Mouse (Mus musculus): ENCODE measurements around the gene Col1a1. TPM values are rescaled to one million over a fixed set of nuclear protein-coding genes. Genes with fewer than 3 reads are reported as not detected.

Col1a1 gene
- polyA plus RNA-seq, 1 experiment from 2014 or later, result 380 TPM

DNA sequence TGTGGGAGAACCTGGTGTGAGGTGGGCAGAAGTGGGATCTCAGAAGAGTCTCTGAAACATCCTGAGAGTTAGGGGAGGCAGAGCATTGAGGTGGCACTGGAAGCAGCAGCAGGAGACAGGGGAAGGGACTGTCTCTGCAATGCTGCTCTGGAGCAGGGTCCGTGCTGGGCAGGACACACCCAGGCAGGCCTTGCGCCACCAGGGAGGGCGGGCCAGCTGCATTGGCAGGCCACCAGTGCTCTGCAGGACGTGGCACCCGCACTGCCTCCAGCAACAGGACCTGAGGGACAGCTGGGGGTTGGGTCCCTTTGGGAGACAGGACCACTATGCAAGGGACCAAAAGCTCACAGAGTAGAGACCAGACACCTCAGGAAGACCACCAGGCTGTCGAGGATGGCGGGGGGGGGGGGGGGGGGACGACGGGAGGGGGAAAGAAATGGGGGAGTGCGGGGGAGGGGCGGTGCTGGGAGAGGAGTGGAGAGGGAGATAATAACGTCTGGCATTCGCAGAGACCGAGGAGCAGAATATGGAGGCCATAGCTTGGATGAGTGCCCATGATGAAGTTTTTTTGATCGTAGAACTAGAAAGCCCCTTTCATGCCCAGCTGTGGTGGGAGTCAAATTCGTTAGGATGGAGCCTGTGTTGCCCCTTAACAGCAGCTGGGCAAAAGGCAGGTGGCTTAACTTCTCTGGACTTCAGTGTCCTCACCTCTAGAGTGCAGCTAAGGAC, 20.2 kb upstream of the Col1a1 start:
- Histone ChIP-seq H3K36me3 (ENCODE audit: control insufficient read depth, insufficient read depth, low read length) (no peaks in the 10 kb centered on the region), H3K9ac (ENCODE audit: low read depth, low read length) (no peak overlapping the region), H3K9me3 (ENCODE audit: control insufficient read depth, low read length) (no peaks in the 10 kb centered on the region), H3K27me3 (ENCODE audit: control insufficient read depth, insufficient read depth, low read length) (no peaks in the 10 kb centered on the region), H3K27ac (ENCODE audit: low read depth, low read length) (no peak overlapping the region), H3K4me3 (ENCODE audit: low read length) (no peak overlapping the region), H3K4me1 (ENCODE audit: control insufficient read depth, insufficient read depth, low read length) (0 out of 2 replicates have a peak, but pooled peaks cover 12% of the 10 kb centered on the region), H3K4me2 (replicated peaks; ENCODE audit: low read depth, low read length) (no peak overlapping the region)
- ATAC-seq (ENCODE audit: low FRiP score, low TSS enrichment), result peak; percentile 21; the same call in 1 of the 2 replicates
- WGBS, result 25% methylated on average over 11 of the region's 16 CpGs

DNA sequence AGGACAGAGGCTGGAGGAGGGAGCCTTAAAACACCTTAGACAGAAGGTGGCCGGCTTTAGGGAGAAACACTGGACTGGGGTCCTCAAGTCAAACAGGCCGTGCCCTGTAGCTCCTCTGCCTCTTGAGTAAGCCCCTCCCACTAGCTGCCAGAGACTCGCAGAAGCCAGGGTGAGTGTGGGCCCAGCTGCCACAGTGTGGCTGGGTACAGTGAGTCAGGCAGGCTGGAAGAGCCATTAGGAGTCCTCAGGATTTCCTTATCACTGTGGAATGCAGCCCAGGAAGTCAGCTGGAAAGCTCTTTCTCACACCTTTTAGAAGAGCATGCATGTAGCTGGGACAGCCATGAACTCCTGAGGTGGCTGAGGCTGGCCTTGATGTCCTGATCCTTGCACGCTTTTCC, 19.5 kb upstream of the Col1a1 start:
- H3K4me1 ChIP-seq (ENCODE audit: control insufficient read depth, insufficient read depth, low read length), result 0 out of 2 replicates have a peak, but pooled peaks cover 12% of the 10 kb centered on the region
- WGBS, result 28% methylated on average over 4 of the region's 4 CpGs
- no peak overlapping the region for H3K9ac ChIP-seq (ENCODE audit: low read depth, low read length)
- H3K4me3 ChIP-seq (ENCODE audit: low read length), result no peak overlapping the region
- no peaks in the 10 kb centered on the region for H3K27me3 ChIP-seq (ENCODE audit: control insufficient read depth, insufficient read depth, low read length)
- H3K4me2 ChIP-seq (replicated peaks; ENCODE audit: low read depth, low read length), result no peak overlapping the region
- H3K9me3 ChIP-seq (ENCODE audit: control insufficient read depth, low read length), result no peaks in the 10 kb centered on the region
- H3K36me3 ChIP-seq (ENCODE audit: control insufficient read depth, insufficient read depth, low read length), result no peaks in the 10 kb centered on the region
- ATAC-seq (ENCODE audit: low FRiP score, low TSS enrichment), result no peak
- no peak overlapping the region for H3K27ac ChIP-seq (ENCODE audit: low read depth, low read length)

DNA sequence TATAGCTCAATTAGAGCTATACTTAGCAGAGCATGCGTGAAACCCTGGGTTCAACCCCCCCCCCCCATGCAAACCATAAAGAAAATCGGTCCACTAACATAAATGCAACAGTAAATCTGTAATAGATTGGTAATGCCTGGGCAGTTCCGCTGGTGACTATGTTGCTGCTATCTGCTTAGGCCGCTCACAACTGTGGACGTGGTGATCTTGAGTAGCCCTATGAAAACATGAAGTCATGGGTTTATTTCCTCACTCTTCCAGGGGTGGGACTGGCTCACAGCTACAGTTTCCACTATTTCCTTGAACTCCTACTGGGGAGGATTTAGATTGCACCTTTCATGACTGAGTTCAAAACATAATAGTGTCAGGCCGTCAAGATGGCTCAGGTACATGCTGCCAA, 18.3 kb upstream of the Col1a1 start:
- H3K4me1 ChIP-seq (ENCODE audit: control insufficient read depth, insufficient read depth, low read length), result 0 out of 2 replicates have a peak, but pooled peaks cover 12% of the 10 kb centered on the region
- WGBS, result 64% methylated on average over 6 of the region's 6 CpGs
- H3K27ac ChIP-seq (ENCODE audit: low read depth, low read length), result no peak overlapping the region

DNA sequence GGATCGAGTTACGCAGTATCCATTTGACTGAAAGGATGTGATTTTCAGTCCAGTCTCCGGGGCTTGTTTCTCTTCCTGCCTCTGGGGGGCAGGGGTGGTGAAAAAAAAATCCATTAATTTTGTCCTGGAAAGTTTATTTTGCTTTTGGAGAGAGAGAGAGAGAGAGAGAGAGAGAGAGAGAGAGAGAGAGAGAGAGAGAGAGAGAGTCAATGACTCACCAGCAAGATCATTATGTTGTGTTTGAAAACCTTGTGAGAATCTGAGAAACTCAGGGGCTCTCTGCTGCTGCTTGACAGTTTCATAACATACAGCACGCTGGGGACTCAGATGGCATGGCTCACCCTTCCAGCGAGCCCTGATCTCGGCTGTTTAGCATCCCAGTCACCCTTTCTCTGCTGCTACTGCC, 15.0 kb upstream of the Col1a1 start:
- Histone ChIP-seq H3K4me1 (ENCODE audit: control insufficient read depth, insufficient read depth, low read length) (0 out of 2 replicates have a peak, but pooled peaks cover 8% of the 10 kb centered on the region), H3K36me3 (ENCODE audit: control insufficient read depth, insufficient read depth, low read length) (no peaks in the 10 kb centered on the region), H3K4me2 (replicated peaks; ENCODE audit: low read depth, low read length) (no peak overlapping the region), H3K9me3 (ENCODE audit: control insufficient read depth, low read length) (no peaks in the 10 kb centered on the region), H3K4me3 (ENCODE audit: low read length) (no peak overlapping the region), H3K9ac (ENCODE audit: low read depth, low read length) (no peak overlapping the region), H3K27me3 (ENCODE audit: control insufficient read depth, insufficient read depth, low read length) (no peaks in the 10 kb centered on the region), H3K27ac (ENCODE audit: low read depth, low read length) (0 out of 2 replicates have a peak overlapping the region, but pooled peaks have one; percentile 24)
- 23% methylated on average over 6 of the region's 6 CpGs for WGBS
- 0 out of 2 replicates have a peak, but pooled peaks have one; percentile 25 for ATAC-seq (ENCODE audit: low FRiP score, low TSS enrichment)

More for the DNA sequence above, 18.3 kb upstream of the Col1a1 start:
- ATAC-seq (ENCODE audit: low FRiP score, low TSS enrichment), result no peak
- Histone ChIP-seq H3K9me3 (ENCODE audit: control insufficient read depth, low read length) (no peaks in the 10 kb centered on the region), H3K4me3 (ENCODE audit: low read length) (no peak overlapping the region), H3K9ac (ENCODE audit: low read depth, low read length) (no peak overlapping the region), H3K4me2 (replicated peaks; ENCODE audit: low read depth, low read length) (no peak overlapping the region), H3K27me3 (ENCODE audit: control insufficient read depth, insufficient read depth, low read length) (no peaks in the 10 kb centered on the region), H3K36me3 (ENCODE audit: control insufficient read depth, insufficient read depth, low read length) (no peaks in the 10 kb centered on the region)

DNA sequence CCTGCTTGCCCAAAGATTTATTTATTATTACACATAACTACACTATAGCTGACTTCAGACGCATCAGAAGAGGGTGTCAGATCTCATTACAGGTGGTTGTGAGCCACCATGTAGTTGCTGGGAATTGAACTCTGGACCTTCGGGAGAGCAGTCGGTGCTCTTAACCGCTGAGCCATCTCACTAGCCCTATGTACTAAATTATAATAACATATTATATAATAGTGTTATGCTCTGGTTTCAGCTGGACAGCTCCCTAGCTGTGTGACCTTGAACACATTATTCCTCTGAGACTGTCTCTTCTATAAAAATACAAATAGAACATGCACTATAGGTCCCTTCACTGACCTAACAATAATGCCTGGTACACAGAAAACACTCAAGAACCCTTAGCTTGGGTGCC, 11.0 kb upstream of the Col1a1 start:
- Histone ChIP-seq H3K27me3 (ENCODE audit: control insufficient read depth, insufficient read depth, low read length) (no peaks in the 10 kb centered on the region), H3K9me3 (ENCODE audit: control insufficient read depth, low read length) (no peaks in the 10 kb centered on the region), H3K36me3 (ENCODE audit: control insufficient read depth, insufficient read depth, low read length) (no peaks in the 10 kb centered on the region), H3K4me2 (replicated peaks; ENCODE audit: low read depth, low read length) (no peak overlapping the region), H3K4me1 (ENCODE audit: control insufficient read depth, insufficient read depth, low read length) (peaks cover 28% of the 10 kb centered on the region), H3K9ac (ENCODE audit: low read depth, low read length) (no peak overlapping the region), H3K4me3 (ENCODE audit: low read length) (no peak overlapping the region), H3K27ac (ENCODE audit: low read depth, low read length) (no peak overlapping the region)
- no peak for ATAC-seq (ENCODE audit: low FRiP score, low TSS enrichment)
- WGBS, result 87% methylated on average over 4 of the region's 4 CpGs

DNA sequence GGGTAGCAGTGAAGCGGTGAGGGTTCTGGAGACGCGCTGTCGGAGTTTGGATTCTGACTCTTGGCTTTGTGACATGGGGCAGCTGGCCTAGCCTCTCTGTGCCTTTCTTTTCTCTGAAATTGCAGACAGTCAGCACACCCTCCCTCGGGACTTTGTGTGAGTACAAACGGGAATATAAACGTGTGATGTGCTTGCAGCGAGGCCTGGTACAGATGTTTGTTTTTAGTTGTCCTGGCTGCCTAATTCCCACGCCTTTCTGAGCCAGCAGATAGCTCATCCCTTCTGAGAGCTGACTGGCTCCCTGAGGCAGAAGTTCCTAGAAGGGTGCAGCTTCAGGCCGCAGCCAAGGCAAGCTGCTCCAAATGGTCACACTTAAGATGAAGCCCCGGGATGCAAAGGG, 9.6 kb upstream of the Col1a1 start:
- Histone ChIP-seq H3K36me3 (ENCODE audit: control insufficient read depth, insufficient read depth, low read length) (no peaks in the 10 kb centered on the region), H3K4me2 (replicated peaks; ENCODE audit: low read depth, low read length) (no peak overlapping the region), H3K4me1 (ENCODE audit: control insufficient read depth, insufficient read depth, low read length) (peaks cover 34% of the 10 kb centered on the region), H3K27ac (ENCODE audit: low read depth, low read length) (peak overlapping the region; percentile 26; the same call in 1 of the 2 replicates), H3K4me3 (ENCODE audit: low read length) (no peak overlapping the region), H3K27me3 (ENCODE audit: control insufficient read depth, insufficient read depth, low read length) (no peaks in the 10 kb centered on the region), H3K9me3 (ENCODE audit: control insufficient read depth, low read length) (no peaks in the 10 kb centered on the region), H3K9ac (ENCODE audit: low read depth, low read length) (no peak overlapping the region)
- 40% methylated on average over 11 of the region's 11 CpGs for WGBS
- no peak for ATAC-seq (ENCODE audit: low FRiP score, low TSS enrichment)

DNA sequence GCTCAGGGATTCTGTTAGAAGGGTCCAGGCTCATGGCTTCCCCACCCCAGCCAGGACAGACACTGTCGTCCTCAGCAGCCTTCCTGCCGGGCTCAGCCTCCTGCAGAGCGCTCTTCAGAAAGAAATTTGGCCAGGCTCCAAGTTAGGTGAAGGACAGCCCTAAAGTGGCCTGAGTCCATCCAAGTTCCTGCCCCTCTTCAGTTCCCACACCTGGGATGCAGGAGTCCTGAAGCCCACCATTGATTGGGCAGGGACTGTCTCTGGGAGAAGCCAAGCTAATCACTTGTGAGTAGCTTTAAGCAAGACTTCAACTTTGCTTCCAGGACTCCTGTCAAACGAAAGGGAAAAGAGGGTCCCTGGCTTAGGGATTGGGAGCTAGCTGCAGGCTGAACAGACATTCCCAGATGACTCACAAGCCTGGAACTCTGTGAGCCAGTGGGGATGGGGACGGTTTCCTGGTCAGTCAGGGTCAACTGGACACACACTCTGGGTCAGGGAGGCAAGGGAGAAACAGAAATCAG, 8.2 kb upstream of the Col1a1 start:
- H3K36me3 ChIP-seq (ENCODE audit: control insufficient read depth, insufficient read depth, low read length), result no peaks in the 10 kb centered on the region
- H3K4me3 ChIP-seq (ENCODE audit: low read length), result no peak overlapping the region
- H3K4me1 ChIP-seq (ENCODE audit: control insufficient read depth, insufficient read depth, low read length), result peaks cover 34% of the 10 kb centered on the region
- H3K9ac ChIP-seq (ENCODE audit: low read depth, low read length), result 0 out of 2 replicates have a peak overlapping the region, but pooled peaks have one; percentile 31
- no peaks in the 10 kb centered on the region for H3K27me3 ChIP-seq (ENCODE audit: control insufficient read depth, insufficient read depth, low read length)
- no peak overlapping the region for H3K4me2 ChIP-seq (replicated peaks; ENCODE audit: low read depth, low read length)
- 15% methylated on average over 5 of the region's 5 CpGs for WGBS
- H3K9me3 ChIP-seq (ENCODE audit: control insufficient read depth, low read length), result no peaks in the 10 kb centered on the region
- no peak for ATAC-seq (ENCODE audit: low FRiP score, low TSS enrichment)
- H3K27ac ChIP-seq (ENCODE audit: low read depth, low read length), result peak overlapping the region; percentile 97

DNA sequence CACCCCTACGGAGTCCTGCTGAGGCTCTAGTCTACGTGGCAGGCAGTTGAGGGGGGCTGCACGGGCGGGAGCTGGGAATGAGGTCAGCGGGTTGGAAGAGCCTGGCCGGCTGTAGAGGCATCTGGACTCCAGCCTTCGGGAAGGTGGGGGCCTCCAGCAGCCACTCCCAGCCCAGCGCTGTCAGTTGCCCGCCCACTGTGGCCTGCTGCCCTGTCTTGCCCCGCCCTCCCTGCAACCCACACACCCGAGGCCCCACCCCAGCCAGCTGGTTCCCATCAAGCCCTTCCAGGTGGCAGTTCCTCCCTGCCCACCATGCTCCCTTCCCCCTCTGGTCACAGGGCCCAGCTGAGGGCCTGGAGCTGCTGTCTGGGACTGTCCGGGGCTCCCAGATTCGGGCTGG, 7.2 kb upstream of the Col1a1 start:
- WGBS, result 0% methylated on average over 13 of the region's 13 CpGs
- H3K9ac ChIP-seq (ENCODE audit: low read depth, low read length), result peak overlapping the region; percentile 50; the same call in 1 of the 2 replicates
- H3K36me3 ChIP-seq (ENCODE audit: control insufficient read depth, insufficient read depth, low read length), result no peaks in the 10 kb centered on the region
- H3K4me1 ChIP-seq (ENCODE audit: control insufficient read depth, insufficient read depth, low read length), result peaks cover 36% of the 10 kb centered on the region
- H3K4me2 ChIP-seq (replicated peaks; ENCODE audit: low read depth, low read length), result peak overlapping the region; percentile 24
- peak; percentile 95 for ATAC-seq (ENCODE audit: low FRiP score, low TSS enrichment)
- no peaks in the 10 kb centered on the region for H3K27me3 ChIP-seq (ENCODE audit: control insufficient read depth, insufficient read depth, low read length)
- H3K9me3 ChIP-seq (ENCODE audit: control insufficient read depth, low read length), result no peaks in the 10 kb centered on the region
- H3K4me3 ChIP-seq (ENCODE audit: low read length), result no peak overlapping the region
- H3K27ac ChIP-seq (ENCODE audit: low read depth, low read length), result peak overlapping the region; percentile 97

DNA sequence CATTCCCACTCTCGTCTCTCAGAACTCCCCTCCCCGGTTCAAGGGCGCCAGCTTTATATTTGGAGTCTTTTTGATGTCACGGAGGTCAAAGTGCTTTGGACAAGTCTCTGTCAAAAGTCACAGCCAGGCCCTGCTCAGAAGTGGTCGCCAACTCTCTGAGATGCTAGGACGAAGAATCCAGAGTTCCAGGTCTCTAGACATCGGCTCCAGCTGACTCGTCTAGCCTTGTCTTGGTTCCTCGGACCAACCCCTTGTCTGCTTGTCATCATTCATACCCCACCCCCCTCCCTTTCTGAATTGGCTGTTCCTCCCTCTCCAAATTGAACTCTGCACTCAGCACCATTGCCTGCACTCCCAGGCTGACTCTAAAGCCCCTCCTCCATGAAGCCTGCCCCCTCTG, 6.4 kb upstream of the Col1a1 start:
- 30% methylated on average over 9 of the region's 9 CpGs for WGBS
- ATAC-seq (ENCODE audit: low FRiP score, low TSS enrichment), result no peak
- H3K27me3 ChIP-seq (ENCODE audit: control insufficient read depth, insufficient read depth, low read length), result no peaks in the 10 kb centered on the region
- peak overlapping the region; percentile 97 for H3K27ac ChIP-seq (ENCODE audit: low read depth, low read length)
- no peak overlapping the region for H3K9ac ChIP-seq (ENCODE audit: low read depth, low read length)
- H3K4me1 ChIP-seq (ENCODE audit: control insufficient read depth, insufficient read depth, low read length), result peaks cover 44% of the 10 kb centered on the region
- H3K9me3 ChIP-seq (ENCODE audit: control insufficient read depth, low read length), result no peaks in the 10 kb centered on the region
- no peak overlapping the region for H3K4me3 ChIP-seq (ENCODE audit: low read length)
- no peak overlapping the region for H3K4me2 ChIP-seq (replicated peaks; ENCODE audit: low read depth, low read length)
- no peaks in the 10 kb centered on the region for H3K36me3 ChIP-seq (ENCODE audit: control insufficient read depth, insufficient read depth, low read length)

All from kidney, embryonic 14.5 days (tissue).